Mouse (Mus musculus): Measurements from ENCODE around the gene Eif4enif1. TPM values are rescaled to one million over a fixed set of nuclear protein-coding genes. Genes with fewer than 3 reads are reported as not detected.
A peak's percentile ranks its signal among the peaks of the same experiment; 100 is the strongest.

Gene Eif4enif1
- total RNA-seq, 2 experiments from 2014 or later, result 60.6 to 62.1 TPM

- intact Hi-C loops (cut with DNase I), result no loop called here
- no peak for DNase-seq (ENCODE audit: extremely low spot score in 1 of 2, low spot score in 2 of 2)
Observed at GRCm38 (mm10) chr11:3243771-3244170, 41.6 kb downstream of the Eif4enif1 start.

- DNase-seq (ENCODE audit: extremely low spot score in 1 of 2, low spot score in 2 of 2), result no peak
- intact Hi-C loops (cut with DNase I), result no loop called here
Observed at GRCm38 (mm10) chr11:3247387-3247786, 45.2 kb downstream of the Eif4enif1 start.

GRCm38 (mm10) chr11:3259537-3259936 lies 57.3 kb downstream of the Eif4enif1 start:
- no peak for DNase-seq (ENCODE audit: extremely low spot score in 1 of 2, low spot score in 2 of 2)
- intact Hi-C loops (cut with DNase I), result loop anchor here (5.0 kb wide), 1 partner anchor 37 kb away; no protein-coding TSS in a partner anchor

GRCm38 (mm10) chr11:3265291-3266078 lies 63.3 kb downstream of the Eif4enif1 start:
- no peak for DNase-seq (ENCODE audit: extremely low spot score in 1 of 2, low spot score in 2 of 2)
- intact Hi-C loops (cut with DNase I), result loop anchor here (2.0 to 5.0 kb wide), 2 partner anchors 25 to 63 kb away; partner anchors contain the start of gene Eif4enif1

GRCm38 (mm10) chr11:3266079-3266685 lies 64.0 kb downstream of the Eif4enif1 start, which contains the start of gene Drg1:
Gene Drg1 (minus strand): TSS chr11:3266415.
- intact Hi-C loops (cut with DNase I), result loop anchor here (2.0 to 5.0 kb wide), 2 partner anchors 25 to 64 kb away; partner anchors contain the start of gene Eif4enif1
- DNase-seq (ENCODE audit: extremely low spot score in 1 of 2, low spot score in 2 of 2), result peak; percentile 90 to 98

GRCm38 (mm10) chr11:3267133-3267532 lies 64.9 kb downstream of the Eif4enif1 start:
- intact Hi-C loops (cut with DNase I), result loop anchor here (2.0 to 5.0 kb wide), 2 partner anchors 24 to 65 kb away; partner anchors contain the start of gene Eif4enif1
- DNase-seq (ENCODE audit: extremely low spot score in 1 of 2, low spot score in 2 of 2), result no peak

- no peak for DNase-seq (ENCODE audit: extremely low spot score in 1 of 2, low spot score in 2 of 2)
- intact Hi-C loops (cut with DNase I), result loop anchor here (5.0 kb wide), 1 partner anchor 67 kb away; the partner anchor contains the start of gene Eif4enif1
Observed at GRCm38 (mm10) chr11:3269241-3269640, 67.0 kb downstream of the Eif4enif1 start.

- intact Hi-C loops (cut with DNase I), result no loop called here
- peak in 1 of 2 experiments; percentile 8 for DNase-seq (ENCODE audit: extremely low spot score in 1 of 2, low spot score in 2 of 2)
Observed at GRCm38 (mm10) chr11:3278351-3278750, 76.2 kb downstream of the Eif4enif1 start.

- intact Hi-C loops (cut with DNase I), result no loop called here
- peak in 1 of 2 experiments; percentile 1 for DNase-seq (ENCODE audit: extremely low spot score in 1 of 2, low spot score in 2 of 2)
Observed at GRCm38 (mm10) chr11:3279729-3280128, 77.5 kb downstream of the Eif4enif1 start.

GRCm38 (mm10) chr11:3282887-3283286 lies 80.7 kb downstream of the Eif4enif1 start:
- DNase-seq (ENCODE audit: extremely low spot score in 1 of 2, low spot score in 2 of 2), result peak in 1 of 2 experiments; percentile 7
- intact Hi-C loops (cut with DNase I), result no loop called here

GRCm38 (mm10) chr11:3283645-3284044 lies 81.5 kb downstream of the Eif4enif1 start:
- DNase-seq (ENCODE audit: extremely low spot score in 1 of 2, low spot score in 2 of 2), result peak in 1 of 2 experiments; percentile 2
- intact Hi-C loops (cut with DNase I), result no loop called here

GRCm38 (mm10) chr11:3285940-3286339 lies 83.7 kb downstream of the Eif4enif1 start:
- DNase-seq (ENCODE audit: extremely low spot score in 1 of 2, low spot score in 2 of 2), result peak in 1 of 2 experiments; percentile 5
- intact Hi-C loops (cut with DNase I), result no loop called here

- intact Hi-C loops (cut with DNase I), result no loop called here
- DNase-seq (ENCODE audit: extremely low spot score in 1 of 2, low spot score in 2 of 2), result peak in 1 of 2 experiments; percentile 20
Observed at GRCm38 (mm10) chr11:3287131-3287530, 84.9 kb downstream of the Eif4enif1 start.

- intact Hi-C loops (cut with DNase I), result no loop called here
- DNase-seq (ENCODE audit: extremely low spot score in 1 of 2, low spot score in 2 of 2), result no peak
Observed at GRCm38 (mm10) chr11:3287921-3288320, 85.7 kb downstream of the Eif4enif1 start.

- peak in 1 of 2 experiments; percentile 51 for DNase-seq (ENCODE audit: extremely low spot score in 1 of 2, low spot score in 2 of 2)
- intact Hi-C loops (cut with DNase I), result loop anchor here (1.0 kb wide), 1 partner anchor 42 kb away; the partner anchor contains the start of gene Pik3ip1
Observed at GRCm38 (mm10) chr11:3288521-3289301, 86.5 kb downstream of the Eif4enif1 start, which contains the start of gene Patz1. Gene Patz1 (plus strand): TSS chr11:3288874.

- DNase-seq (ENCODE audit: extremely low spot score in 1 of 2, low spot score in 2 of 2), result peak; percentile 56 to 95
- intact Hi-C loops (cut with DNase I), result loop anchor here (1.0 kb wide), 1 partner anchor 41 kb away; the partner anchor contains the start of gene Pik3ip1
Observed at GRCm38 (mm10) chr11:3289302-3289802, 87.2 kb downstream of the Eif4enif1 start.

- peak; percentile 80 to 93 for DNase-seq (ENCODE audit: extremely low spot score in 1 of 2, low spot score in 2 of 2)
- intact Hi-C loops (cut with DNase I), result loop anchor here (1.0 to 2.0 kb wide), 2 partner anchors 23 to 40 kb away; partner anchors contain the start of genes Drg1 and Pik3ip1
Observed at GRCm38 (mm10) chr11:3289803-3290639, 87.8 kb downstream of the Eif4enif1 start.
